Mouse (Mus musculus) MEL-GATA-1-ER (cell line): ENCODE results near the gene Hsf4.

ENCODE experiments used
- DNase-seq: peaks from one replicate; pipeline ENCODE4 v3.0.0-alpha.2; 2012; ENCODE audit warnings: low read depth; ENCODE audit errors: extremely low read depth

Gene Hsf4

GRCm38 (mm10) chr8:105258911-105259720 lies 10.5 kb upstream of the Hsf4 start:
- no peak for DNase-seq

DNA sequence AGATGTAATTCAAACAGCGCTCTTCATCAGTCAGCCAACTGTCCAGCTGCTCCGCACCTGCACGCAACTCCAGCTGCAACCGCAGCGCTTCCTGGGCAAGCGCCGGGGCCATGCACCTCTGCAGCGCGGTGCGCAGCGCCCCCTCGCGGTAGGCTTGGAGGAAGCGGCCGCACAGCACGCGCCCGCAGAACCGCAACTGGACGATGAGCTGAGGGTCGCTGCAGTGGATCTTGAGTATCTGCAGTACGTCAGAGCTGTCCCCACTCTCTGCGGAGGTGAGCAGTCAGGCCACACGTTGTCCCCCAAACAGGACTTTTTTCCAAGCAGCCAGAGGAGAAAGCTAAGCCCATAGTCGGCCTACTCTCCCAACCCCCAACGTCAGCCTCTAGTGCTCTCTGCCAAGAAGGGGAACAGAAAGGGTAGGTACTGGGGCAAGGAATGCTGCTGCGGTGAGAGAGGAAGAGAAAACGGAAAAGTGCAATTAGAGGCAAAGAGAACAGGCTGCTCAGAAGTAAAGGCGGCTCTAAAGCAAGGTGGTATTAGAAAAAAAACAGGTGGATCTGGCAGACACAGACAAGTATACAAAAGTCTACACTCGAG lies 9.8 kb upstream of the Hsf4 start:
- no peak for DNase-seq

DNA sequence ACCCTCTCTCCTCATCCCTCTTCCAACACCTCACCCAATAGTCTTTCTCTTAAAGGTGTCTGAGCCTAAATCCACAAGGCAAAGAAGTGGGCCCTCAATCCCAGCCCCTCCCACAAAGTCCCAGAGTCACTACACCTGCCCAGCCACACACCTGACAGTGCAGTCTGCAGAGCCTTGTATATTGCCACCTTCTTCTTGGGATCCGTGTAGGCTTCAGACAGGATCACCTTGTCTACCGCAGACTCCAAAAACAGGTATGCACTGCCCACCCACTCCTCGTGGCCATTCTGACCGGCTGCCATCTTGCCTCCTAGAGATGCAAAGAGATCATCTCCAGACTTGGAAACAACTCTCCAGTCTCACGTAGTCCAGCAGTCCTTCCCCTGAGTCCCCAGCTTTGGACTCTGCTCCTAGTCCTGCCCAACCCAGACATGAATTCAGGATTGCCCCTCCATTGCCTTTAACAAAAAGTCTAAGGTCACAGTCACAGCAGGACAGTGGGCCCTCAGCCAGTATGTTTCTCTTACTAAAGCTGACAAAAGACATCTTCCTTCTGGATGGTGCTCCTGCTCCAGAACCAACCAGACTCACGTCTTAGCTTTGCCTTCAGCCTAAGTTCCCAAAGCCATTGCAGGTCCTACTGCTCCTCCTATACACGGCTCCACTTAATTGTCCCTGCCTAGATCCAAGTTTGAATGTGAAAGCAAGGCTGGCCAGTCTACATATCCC lies 9.1 kb upstream of the Hsf4 start:
- DNase-seq = no peak

- DNase-seq = peak; percentile 54
Measured at GRCm38 (mm10) chr8:105261326-105261980, 8.1 kb upstream of the Hsf4 start.

DNA sequence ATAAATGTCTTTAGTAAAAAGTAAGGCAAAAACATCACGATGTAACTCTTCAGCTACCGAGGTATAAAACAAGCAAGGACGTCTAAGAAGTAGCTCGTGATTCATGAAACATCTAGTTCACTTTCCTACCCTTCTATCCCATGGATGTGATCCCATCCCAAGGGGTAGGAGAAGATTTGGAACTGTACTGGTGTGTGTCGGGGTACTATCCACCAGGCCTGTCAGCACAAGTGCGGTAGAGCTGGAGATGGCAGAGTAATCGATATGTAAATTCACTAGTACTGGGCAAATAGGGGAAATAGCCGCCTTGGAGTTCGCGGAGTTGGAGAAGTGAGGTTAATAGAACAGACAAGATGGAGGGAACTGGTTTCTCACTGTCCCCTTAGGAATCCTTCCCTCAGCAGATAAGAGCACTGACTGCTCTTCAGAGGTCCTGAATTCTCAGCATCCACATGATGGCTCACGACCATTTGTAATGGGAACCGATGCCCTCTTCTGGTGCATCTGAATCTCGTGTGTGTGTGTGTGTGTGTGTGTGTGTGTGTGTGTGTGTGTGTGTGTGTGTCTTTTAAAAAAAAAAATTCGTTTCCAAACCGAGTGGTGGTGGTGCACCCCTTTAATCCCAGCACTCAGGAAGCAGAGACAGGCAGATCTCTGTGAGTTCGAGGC lies 6.2 kb upstream of the Hsf4 start:
- DNase-seq = peak; percentile 40

- DNase-seq = peak; percentile 25
Measured at GRCm38 (mm10) chr8:105264024-105264982, 5.3 kb upstream of the Hsf4 start, which contains the start of the genes Tradd and Fbxl8. Tradd (minus strand) TSS chr8:105264609. Fbxl8 (plus strand) TSS chr8:105264648.

DNA sequence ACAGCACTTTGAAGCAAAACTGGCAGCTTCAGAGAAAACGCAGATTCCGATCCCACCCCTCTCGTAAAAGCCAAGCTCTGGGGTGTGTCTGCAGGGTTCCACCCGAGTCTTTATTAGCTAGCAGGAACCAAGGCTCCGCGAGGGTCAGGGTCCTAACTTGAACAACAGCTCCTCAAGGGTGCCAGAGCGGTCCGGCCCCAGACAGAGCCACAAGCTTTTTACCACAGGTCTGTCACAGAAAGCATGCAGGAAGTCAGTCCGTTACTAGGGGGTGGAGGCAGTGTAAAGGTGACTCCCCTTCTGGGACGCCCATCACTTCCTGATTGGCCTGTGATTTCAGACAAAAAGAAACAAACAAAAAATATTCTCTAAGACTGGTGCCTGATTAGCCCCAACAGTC lies 4.5 kb upstream of the Hsf4 start:
- DNase-seq = peak; percentile 78

- DNase-seq = no peak
Measured at GRCm38 (mm10) chr8:105266775-105267174, 2.8 kb upstream of the Hsf4 start.

DNA sequence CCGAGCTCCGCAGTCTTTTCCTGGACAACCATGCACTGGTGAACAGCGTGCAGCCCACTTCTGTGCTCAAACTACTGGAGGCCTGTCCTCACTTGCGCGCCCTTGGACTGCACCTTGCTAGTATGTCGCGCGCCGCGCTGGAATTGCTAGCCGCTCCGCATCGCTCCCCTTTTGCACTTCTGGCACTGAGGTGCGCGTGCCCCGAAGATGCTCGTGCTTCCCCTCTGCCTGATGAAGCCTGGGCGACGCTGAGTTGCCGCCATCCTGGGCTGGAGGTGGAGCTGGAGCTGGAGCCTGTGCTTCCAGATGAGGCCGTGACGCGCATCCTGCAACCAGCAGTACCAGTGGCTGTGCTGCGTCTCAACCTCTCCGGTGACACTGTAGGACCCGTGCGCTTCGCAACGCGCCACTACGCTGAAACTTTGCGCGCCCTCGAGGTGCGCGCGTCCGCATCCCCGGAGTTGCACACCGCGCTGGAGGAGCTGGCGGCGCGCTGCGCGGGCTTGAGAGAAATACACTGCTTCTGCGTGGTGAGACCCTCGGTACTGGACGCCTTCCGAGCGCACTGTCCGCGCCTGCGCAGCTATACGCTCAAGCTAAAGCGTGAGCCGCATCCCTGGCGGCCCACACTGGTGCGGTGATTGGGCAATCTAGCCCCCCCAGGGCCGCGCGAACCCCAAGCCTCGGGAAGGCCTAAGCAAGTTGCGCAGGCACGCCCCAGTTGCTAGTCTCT lies 1.1 kb upstream of the Hsf4 start:
- no peak for DNase-seq

GRCm38 (mm10) chr8:105269075-105269458 lies 534 bp upstream of the Hsf4 start:
- no peak for DNase-seq

GRCm38 (mm10) chr8:105270101-105270915 lies 707 bp downstream of the Hsf4 start:
- DNase-seq = no peak

GRCm38 (mm10) chr8:105270916-105271186 lies 1.2 kb downstream of the Hsf4 start:
- no peak for DNase-seq

DNA sequence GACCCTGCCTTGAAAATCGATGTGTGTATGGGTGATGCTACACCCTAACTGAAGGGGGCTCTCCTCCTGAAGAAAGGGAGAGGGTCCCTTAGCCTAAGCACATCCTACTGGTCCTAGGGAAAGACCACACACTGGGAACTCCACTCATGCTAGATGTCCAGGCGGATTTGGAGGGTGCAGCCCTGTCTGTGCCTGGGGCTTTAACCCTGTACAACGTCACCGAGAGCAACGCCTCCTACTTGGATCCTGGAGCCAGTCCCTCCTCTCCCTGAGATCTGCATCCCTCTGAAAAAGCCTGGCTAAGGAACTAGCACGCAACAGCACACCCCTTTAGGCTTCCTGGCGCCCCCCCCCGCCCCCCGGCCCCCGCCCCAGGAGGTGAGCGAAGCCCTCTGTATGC lies 5.8 kb downstream of the Hsf4 start:
- no peak for DNase-seq

GRCm38 (mm10) chr8:105275840-105276239 lies 6.2 kb downstream of the Hsf4 start, which contains the start of gene Nol3:
Nol3 (plus strand) TSS chr8:105276140.
- DNase-seq = no peak

DNA sequence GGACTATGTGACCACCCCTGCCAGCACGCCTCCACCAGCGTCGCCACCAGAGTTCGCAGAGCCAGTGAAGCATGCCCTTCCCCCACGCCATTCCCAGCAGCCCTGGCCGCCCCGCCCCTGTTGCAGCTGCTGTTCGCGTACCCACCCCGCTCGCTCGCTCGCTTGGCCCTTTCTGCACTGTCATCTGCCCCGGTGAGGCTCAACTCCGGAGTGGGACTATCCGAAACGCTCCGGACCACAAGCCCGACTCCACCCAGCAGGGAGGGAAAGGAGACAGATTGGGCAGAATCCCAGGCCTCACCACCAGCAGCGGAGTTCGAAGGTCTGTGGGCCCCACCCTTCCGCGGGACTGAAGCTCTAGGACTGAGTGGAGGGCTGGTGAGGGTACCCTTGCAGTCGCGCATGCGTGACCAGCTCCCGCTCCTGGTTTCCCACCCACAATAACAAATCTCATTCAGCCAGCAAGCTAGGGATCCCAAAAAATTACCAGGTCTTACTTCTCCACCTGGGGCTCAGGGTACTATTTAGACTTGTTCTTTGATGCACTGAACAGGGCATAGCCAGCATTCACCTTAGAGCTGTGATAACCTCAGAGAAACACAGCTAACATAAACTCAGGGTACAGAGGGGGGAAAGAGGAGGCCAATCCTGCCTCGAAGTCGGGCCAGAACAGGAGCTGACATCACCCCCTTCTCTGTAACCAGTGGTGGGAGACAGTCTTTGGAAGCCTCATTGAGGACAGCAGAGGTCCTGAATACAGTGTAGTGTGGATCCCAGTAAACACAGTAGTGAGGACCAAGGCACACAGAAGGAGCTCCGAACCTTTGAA lies 6.9 kb downstream of the Hsf4 start:
- DNase-seq = no peak

DNA sequence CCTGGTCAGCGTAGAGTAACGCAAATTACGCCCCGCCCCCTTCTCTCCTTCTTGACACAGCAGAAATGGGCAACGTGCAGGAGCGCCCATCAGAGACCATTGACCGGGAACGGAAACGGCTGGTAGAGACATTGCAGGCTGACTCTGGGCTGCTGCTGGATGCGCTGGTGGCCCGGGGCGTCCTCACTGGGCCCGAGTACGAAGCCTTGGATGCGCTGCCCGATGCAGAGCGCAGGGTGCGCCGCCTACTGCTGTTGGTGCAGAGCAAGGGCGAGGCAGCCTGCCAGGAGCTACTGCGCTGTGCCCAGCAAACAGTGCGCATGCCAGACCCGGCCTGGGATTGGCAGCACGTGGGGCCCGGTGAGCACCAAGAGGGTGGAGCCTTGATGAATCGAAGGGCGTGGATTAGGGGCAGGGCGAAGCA lies 9.3 kb downstream of the Hsf4 start:
- DNase-seq = no peak

DNA sequence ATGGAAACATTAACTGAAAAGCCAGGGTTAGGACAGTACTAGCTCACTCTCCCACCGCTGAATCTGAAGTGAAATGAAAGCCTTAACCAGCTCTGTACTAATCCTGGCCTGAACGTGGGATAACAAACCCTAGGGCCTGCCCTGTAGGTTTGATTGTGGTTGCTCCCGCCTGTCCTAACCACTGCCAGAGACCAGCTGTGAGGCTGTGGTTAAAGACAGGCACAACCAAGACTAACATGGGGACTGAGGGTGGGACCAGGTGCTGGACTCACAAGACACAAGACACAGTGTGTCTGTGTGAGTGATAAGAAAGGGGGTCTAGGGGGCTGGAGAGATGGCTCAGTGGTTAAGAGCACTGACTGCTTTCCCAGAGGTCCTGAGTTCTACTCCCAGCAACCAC lies 11.0 kb downstream of the Hsf4 start:
- DNase-seq = no peak

GRCm38 (mm10) chr8:105281821-105282220 lies 12.2 kb downstream of the Hsf4 start:
- no peak for DNase-seq
